Mouse (Mus musculus) midbrain, embryonic 11.5 days (tissue): ENCODE results near the gene Prkci. TPM values are rescaled to one million over a fixed set of nuclear protein-coding genes. Genes with fewer than 3 reads are reported as not detected.

ENCODE experiments used
- ATAC-seq: fragments of 200-750 bp; cut with Nextera tagmentation; 2 replicates; pipeline ENCODE4 v1.8.0; 2017; ENCODE audit warnings: moderate TSS enrichment, moderate library complexity; ENCODE audit not compliant: low FRiP score
- DNase-seq: peaks from one replicate; pipeline ENCODE4 v3.0.0; 2015; ENCODE audit warnings: low spot score; ENCODE audit errors: missing footprints
- H3K27ac ChIP-seq: fragments of 300-500 bp; sonication (generic); 2 replicates; pipeline ENCODE4 v1.5.1; 2014; ENCODE audit warnings: low read depth, low read length
- H3K27me3 ChIP-seq: fragments of 300-500 bp; sonication (generic); 2 replicates; pipeline ENCODE4 v1.6.1; 2014; ENCODE audit warnings: mild to moderate bottlenecking, low read length, moderate library complexity, mixed read lengths; ENCODE audit not compliant: control insufficient read depth, insufficient read depth
- H3K36me3 ChIP-seq: fragments of 300-500 bp; sonication (generic); 2 replicates; pipeline ENCODE4 v1.6.1; 2014; ENCODE audit warnings: mild to moderate bottlenecking, low read length, moderate library complexity, mixed read lengths; ENCODE audit not compliant: control insufficient read depth, insufficient read depth
- H3K4me1 ChIP-seq: fragments of 300-500 bp; sonication (generic); 2 replicates; pipeline ENCODE4 v1.6.1; 2014; ENCODE audit warnings: low read length; ENCODE audit not compliant: control insufficient read depth, insufficient read depth
- H3K4me2 ChIP-seq: fragments of 300-500 bp; sonication (generic); 2 replicates; pipeline ENCODE4 v1.6.1; 2014; ENCODE audit warnings: mild to moderate bottlenecking, moderate library complexity
- H3K4me3 ChIP-seq: fragments of 300-500 bp; sonication (generic); 2 replicates; pipeline ENCODE4 v1.5.1; 2014; ENCODE audit warnings: low read depth, low read length
- H3K9ac ChIP-seq: fragments of 300-500 bp; sonication (generic); 2 replicates; pipeline ENCODE4 v1.6.1; 2014; ENCODE audit warnings: low read length
- H3K9me3 ChIP-seq: fragments of 300-500 bp; sonication (generic); 2 replicates; pipeline ENCODE4 v1.6.1; 2016; ENCODE audit warnings: low read length; ENCODE audit not compliant: control insufficient read depth
- WGBS: fragments of 180-500 bp; shearing (Covaris S2); extraction: QIAGEN DNeasy Blood & Tissue Kit; methylation state at CpG from one replicate; pipeline ENCODE4 v1.1.7; 2014; 5-methylcytosine and 5-hydroxymethylcytosine counted together
- polyA plus RNA-seq: library from polyadenylated mRNA; unstranded; fragments of >200 nt; fragmentation: Nextera tagmentation; extraction: Ambion mirVana; gene quantifications from 2 replicates; pipeline ENCODE4 v1.2.1, GENCODE M21; 2014

Gene Prkci
- polyA plus RNA-seq, 1 experiment from 2014 or later: 37.9 TPM

GRCm38 (mm10) chr3:31022895-31023436 lies 27.4 kb downstream of the Prkci start:
- WGBS: 32% methylated on average over 7 of the region's 7 CpGs
- no peaks in the 10 kb centered on the region for H3K27me3 ChIP-seq
- DNase-seq (no peak), ATAC-seq (0 out of 2 replicates have a peak, but pooled peaks have one; percentile 16)
- no peak overlapping the region for H3K4me3 ChIP-seq
- no peaks in the 10 kb centered on the region for H3K9me3 ChIP-seq
- H3K4me1 ChIP-seq: no peaks in the 10 kb centered on the region
- no peak overlapping the region for H3K9ac ChIP-seq
- H3K4me2 ChIP-seq: no peak overlapping the region
- H3K27ac ChIP-seq: no peak overlapping the region
- H3K36me3 ChIP-seq: 0 out of 2 replicates have a peak, but pooled peaks cover 4% of the 10 kb centered on the region

DNA sequence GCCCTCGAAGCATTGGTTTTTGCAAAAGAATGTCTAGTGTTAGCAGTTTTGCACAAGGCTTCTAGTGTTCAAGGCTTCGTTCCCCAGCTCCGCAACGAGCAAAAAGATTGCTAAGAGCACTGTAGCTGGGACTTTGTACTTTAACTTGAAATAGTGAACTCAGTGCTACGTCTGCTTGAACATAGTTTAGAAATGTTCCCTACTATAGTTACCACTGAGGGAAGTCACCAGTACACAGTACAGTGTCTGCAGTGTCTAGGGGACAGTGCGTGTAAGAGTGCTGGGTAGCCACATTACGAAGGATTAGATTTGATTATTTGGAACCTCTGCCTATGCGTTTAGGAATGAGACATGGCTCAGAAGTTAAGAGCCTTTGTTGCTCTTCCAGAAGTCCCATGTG lies 32.2 kb downstream of the Prkci start:
- H3K4me2 ChIP-seq: no peak overlapping the region
- no peak for DNase-seq
- no peak overlapping the region for H3K9ac ChIP-seq
- H3K4me3 ChIP-seq: no peak overlapping the region
- no peaks in the 10 kb centered on the region for H3K36me3 ChIP-seq
- WGBS: 94% methylated on average over 8 of the region's 8 CpGs
- ATAC-seq: no peak
- H3K27me3 ChIP-seq: no peaks in the 10 kb centered on the region
- H3K27ac ChIP-seq: no peak overlapping the region
- H3K9me3 ChIP-seq: no peaks in the 10 kb centered on the region
- no peaks in the 10 kb centered on the region for H3K4me1 ChIP-seq

- DNase-seq (no peak), ATAC-seq (no peak)
Measured at GRCm38 (mm10) chr3:31031621-31032020, 36.1 kb downstream of the Prkci start.

GRCm38 (mm10) chr3:31033644-31034043 lies 38.1 kb downstream of the Prkci start:
- DNase-seq (no peak), ATAC-seq (no peak)
- Histone ChIP-seq H3K4me1 (no peaks in the 10 kb centered on the region), H3K27me3 (no peaks in the 10 kb centered on the region), H3K4me3 (no peak overlapping the region), H3K4me2 (no peak overlapping the region), H3K9me3 (no peaks in the 10 kb centered on the region), H3K36me3 (no peaks in the 10 kb centered on the region), H3K9ac (no peak overlapping the region), H3K27ac (no peak overlapping the region)
- 87% methylated on average over 3 of the region's 3 CpGs for WGBS

More at GRCm38 (mm10) chr3:31031621-31032020, 36.1 kb downstream of the Prkci start:
- Histone ChIP-seq H3K9me3 (no peaks in the 10 kb centered on the region), H3K4me2 (no peak overlapping the region), H3K4me3 (no peak overlapping the region), H3K27ac (no peak overlapping the region), H3K9ac (no peak overlapping the region), H3K4me1 (no peaks in the 10 kb centered on the region), H3K27me3 (no peaks in the 10 kb centered on the region), H3K36me3 (no peaks in the 10 kb centered on the region)
- WGBS: 95% methylated on average over 9 of the region's 9 CpGs

DNA sequence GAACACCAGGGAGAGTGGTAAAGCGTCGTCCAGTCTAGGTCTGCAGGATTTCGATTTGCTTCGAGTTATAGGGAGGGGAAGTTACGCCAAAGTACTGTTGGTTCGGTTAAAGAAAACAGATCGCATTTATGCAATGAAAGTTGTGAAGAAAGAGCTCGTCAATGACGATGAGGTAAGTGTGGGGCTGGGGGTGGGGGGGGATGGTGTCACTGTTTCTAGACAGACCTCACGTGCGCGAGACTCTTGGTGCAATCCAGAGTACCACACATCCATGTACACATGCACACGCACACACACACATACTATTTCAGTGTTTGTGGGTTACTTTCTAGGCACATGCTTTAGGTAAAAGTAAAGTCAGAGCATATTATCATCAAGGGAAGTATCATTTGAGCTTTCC lies 42.3 kb downstream of the Prkci start:
- 97% methylated on average over 13 of the region's 13 CpGs for WGBS
- Histone ChIP-seq H3K9me3 (no peaks in the 10 kb centered on the region), H3K4me2 (no peak overlapping the region), H3K4me1 (no peaks in the 10 kb centered on the region), H3K27ac (no peak overlapping the region), H3K9ac (no peak overlapping the region), H3K4me3 (no peak overlapping the region), H3K27me3 (no peaks in the 10 kb centered on the region), H3K36me3 (no peaks in the 10 kb centered on the region)
- DNase-seq (no peak), ATAC-seq (no peak)

GRCm38 (mm10) chr3:31038689-31039088 lies 43.1 kb downstream of the Prkci start:
- Histone ChIP-seq H3K9me3 (no peaks in the 10 kb centered on the region), H3K27ac (no peak overlapping the region), H3K9ac (no peak overlapping the region), H3K4me3 (no peak overlapping the region), H3K4me2 (no peak overlapping the region), H3K4me1 (no peaks in the 10 kb centered on the region), H3K36me3 (no peaks in the 10 kb centered on the region), H3K27me3 (no peaks in the 10 kb centered on the region)
- 91% methylated on average over 10 of the region's 10 CpGs for WGBS
- ATAC-seq (no peak), DNase-seq (no peak)

DNA sequence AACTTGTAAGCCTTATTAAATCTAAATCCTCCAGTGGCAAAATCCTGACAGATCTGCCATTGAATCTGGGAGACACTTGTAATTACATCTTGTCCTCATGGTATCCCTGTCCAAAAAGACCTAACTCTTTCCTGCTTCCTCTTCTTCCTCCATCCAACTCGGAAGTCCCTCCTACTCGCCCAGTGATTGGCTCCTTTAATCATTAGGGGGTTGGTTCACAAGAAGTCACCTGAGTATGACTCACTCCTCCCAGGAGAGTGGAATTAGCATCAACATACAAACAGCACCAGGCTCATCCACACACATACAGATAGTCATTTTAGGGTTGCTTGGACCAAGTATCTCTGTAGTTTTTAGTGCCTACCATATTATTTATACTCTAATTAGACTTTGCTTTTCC lies 47.4 kb downstream of the Prkci start:
- H3K27me3 ChIP-seq: no peaks in the 10 kb centered on the region
- no peak overlapping the region for H3K9ac ChIP-seq
- 81% methylated on average over 2 of the region's 2 CpGs for WGBS
- no peaks in the 10 kb centered on the region for H3K4me1 ChIP-seq
- no peaks in the 10 kb centered on the region for H3K9me3 ChIP-seq
- no peak for DNase-seq
- H3K4me2 ChIP-seq: no peak overlapping the region
- no peak for ATAC-seq
- H3K4me3 ChIP-seq: no peak overlapping the region
- no peaks in the 10 kb centered on the region for H3K36me3 ChIP-seq
- no peak overlapping the region for H3K27ac ChIP-seq

GRCm38 (mm10) chr3:31047263-31047662 lies 51.7 kb downstream of the Prkci start:
- Histone ChIP-seq H3K4me3 (no peak overlapping the region), H3K27ac (no peak overlapping the region), H3K9me3 (no peaks in the 10 kb centered on the region), H3K36me3 (no peaks in the 10 kb centered on the region), H3K4me2 (no peak overlapping the region), H3K4me1 (no peaks in the 10 kb centered on the region), H3K9ac (no peak overlapping the region), H3K27me3 (no peaks in the 10 kb centered on the region)
- no peak for DNase-seq
- WGBS: 81% methylated on average over 3 of the region's 3 CpGs
- no peak for ATAC-seq

DNA sequence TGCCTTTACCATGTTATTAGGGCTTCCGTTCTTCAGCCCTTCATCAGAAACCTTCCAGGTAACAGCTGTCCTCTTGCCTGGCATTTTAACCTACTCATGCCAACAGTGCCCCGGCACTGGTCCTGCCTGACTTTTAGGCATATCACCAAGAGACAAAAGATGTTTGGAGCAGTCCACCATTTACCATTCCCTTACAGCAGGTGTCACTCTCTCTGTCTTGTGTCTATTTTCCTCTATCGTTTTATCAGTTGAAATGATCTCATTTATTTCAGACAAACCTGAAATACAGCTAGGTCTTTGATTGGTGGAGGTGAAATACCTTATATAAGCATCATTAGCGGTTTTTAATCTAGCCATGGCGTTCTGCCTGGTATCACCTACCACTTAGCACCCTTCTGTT lies 53.5 kb downstream of the Prkci start:
- H3K27ac ChIP-seq: no peak overlapping the region
- no peaks in the 10 kb centered on the region for H3K27me3 ChIP-seq
- H3K4me2 ChIP-seq: no peak overlapping the region
- 92% methylated on average over 5 of the region's 5 CpGs for WGBS
- ATAC-seq: no peak
- H3K9me3 ChIP-seq: no peaks in the 10 kb centered on the region
- no peak overlapping the region for H3K9ac ChIP-seq
- no peak for DNase-seq
- H3K4me3 ChIP-seq: no peak overlapping the region
- no peaks in the 10 kb centered on the region for H3K4me1 ChIP-seq
- H3K36me3 ChIP-seq: no peaks in the 10 kb centered on the region
